Mouse (Mus musculus) G1E (cell line): ENCODE results near the gene Snrnp25.

Experiments used
- CTCF ChIP-seq: IDR thresholded peaks from 2 replicates; pipeline ENCODE4 v1.5.1; 2012; ENCODE audit warnings: low read depth, low read length, inconsistent platforms, mixed read lengths
- POLR2AphosphoS5 ChIP-seq: IDR thresholded peaks from 2 replicates; pipeline ENCODE4 v1.6.1; 2012; ENCODE audit warnings: low read depth, low read length, inconsistent platforms; ENCODE audit not compliant: insufficient replicate concordance
- TAL1 ChIP-seq: conservative IDR thresholded peaks from 2 replicates; pipeline ENCODE4 v1.6.1; 2012; ENCODE audit warnings: low read depth, low read length, inconsistent platforms, mixed read lengths

DNA sequence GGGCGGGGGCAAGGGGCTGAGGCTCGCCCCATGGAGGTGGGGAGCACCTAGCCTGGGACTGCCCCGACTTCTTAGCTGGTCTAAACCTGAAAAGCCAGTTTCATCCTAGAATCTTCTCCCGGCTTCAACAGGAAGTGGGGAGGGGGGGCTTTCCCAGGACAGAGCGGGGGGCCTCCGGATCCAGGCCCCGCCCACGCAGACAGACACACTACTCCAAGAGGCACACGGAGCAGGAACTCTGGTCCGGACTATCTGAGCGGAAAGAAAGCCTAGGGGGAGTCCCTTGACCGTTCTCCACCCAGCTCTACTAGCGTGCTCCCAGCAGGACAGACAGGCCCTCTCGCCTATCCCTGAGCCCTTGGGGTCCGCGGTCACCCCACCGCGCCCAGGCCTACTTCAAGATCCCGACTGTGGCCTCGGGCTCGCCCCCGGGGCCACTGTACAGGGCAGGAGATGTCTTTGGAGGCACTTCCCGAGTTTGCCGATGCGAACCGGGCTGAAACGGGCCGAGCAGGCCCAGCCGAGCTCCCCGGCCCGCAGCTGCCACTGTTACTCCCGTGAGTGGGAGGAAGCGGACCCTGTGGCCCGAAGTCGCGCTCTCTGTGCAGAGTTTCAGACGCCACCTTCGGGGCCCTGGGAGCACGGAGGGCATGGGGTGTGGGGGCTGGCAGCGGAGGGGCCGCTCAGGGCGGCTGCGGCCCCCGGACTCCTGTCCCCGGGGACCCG is 16.2 kb downstream of the Snrnp25 start:
- TF ChIP-seq CTCF (no peak), TAL1 (no peak), POLR2AphosphoS5 (no peak)
